Mouse (Mus musculus) layer of hippocampus, adult 9-11 months (tissue): ENCODE data around the gene Trpc7.

Experiments used
- DNase-seq: peaks from one replicate; pipeline ENCODE4 v3.0.0; 2022

Trpc7 gene

DNA sequence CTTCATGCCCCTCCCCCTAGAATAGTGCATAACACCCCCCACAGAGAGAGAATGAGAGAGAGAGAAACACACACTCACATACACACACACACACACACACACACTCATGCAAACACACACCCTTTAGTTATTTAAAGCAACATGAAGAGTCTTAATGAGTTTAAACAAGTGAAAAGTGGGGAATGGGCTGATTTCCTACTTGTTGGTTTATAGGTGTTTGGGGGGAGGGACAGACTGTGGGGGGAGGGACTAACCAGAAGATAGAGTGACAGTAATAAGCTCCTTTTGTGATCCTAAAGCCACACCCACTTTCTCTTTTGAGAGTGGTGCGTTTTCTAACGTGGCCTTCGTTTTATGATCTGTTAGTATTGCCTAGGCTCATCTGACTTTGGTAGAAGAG, at the start of gene Trpc7:
Gene Trpc7 (minus strand): TSS at position 101 of the 400 bp plus-strand sequence.
- no peak for DNase-seq

DNA sequence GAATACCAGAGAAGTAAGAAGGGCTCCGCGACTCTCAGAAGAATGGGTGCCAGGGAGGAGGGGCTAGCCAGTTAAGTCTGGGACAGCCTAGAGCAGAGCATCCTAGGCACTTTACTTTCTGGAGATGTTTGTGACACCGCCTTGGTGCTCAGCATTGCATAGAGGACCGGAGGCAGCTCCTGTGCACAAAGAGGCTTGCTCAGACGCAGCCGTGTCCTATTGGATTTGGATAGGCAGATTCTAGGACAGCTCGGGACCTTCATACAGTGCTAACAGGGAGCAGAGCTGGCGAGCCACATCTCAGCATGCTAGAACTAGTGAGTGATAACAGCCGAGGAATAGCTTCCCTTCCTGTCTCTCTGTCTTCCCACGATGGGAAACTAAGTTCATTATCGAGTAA, 43.5 kb upstream of the Trpc7 start:
- DNase-seq = no peak

GRCm38 (mm10) chr13:56933832-56934510, 38.2 kb upstream of the Trpc7 start:
- no peak for DNase-seq

GRCm38 (mm10) chr13:56930421-56930820, 34.6 kb upstream of the Trpc7 start:
- DNase-seq = no peak

DNA sequence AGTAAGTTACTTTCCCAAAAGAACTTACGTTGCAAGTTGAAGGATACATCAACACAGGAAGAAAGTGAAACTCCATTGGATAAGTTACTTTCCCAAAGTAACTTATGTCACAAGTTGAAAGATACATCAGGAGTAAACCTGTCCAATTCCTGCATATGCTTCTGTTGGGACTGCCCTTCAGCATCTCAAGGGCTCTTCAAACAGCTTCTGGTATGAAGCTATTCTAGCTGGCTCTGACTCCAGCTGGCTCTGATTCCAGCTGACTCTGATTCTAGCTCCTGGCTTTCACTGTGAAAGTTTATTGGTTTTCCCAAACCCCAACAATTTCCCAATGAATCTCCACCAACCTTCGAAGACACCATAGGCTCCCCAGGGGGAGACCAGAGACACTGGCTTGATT, 27.2 kb upstream of the Trpc7 start:
- no peak for DNase-seq

DNA sequence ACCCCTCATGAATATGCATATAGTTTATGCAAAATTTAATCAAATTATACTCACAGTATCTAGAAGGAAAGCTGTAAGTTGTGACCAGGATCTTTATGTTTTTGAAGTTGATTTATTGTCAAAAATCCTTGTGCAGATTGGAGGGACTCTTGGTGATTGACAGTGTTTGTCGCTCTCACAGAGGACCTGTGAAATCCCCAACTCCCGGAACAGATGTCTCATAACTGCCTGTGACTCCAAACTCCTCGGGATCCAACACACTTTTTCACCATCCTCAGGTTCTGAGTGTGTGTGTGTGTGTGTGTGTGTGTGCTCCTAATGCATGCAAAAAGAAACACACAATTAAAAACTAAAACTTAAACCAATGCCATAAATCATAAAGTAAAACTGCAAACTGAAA, 25.5 kb upstream of the Trpc7 start:
- DNase-seq = no peak

DNA sequence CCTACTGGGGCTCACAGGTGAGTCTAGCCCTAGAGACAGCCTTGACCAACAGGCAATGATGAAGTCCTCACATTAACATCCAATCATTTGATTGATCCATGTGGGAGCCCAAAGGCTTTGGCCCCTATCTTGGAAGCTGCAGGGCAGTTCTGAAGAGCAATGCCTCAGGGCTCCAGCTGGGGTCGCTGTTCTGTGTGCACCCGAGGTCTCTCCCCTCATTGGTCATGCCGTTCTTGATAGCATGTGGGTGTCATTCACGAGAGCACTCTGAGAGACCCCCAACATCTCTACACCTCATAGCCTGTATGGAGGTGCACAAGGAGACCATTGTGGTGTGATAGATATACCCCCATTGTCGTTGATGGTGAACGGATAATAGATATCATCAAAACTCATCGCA, 18.9 kb upstream of the Trpc7 start:
- DNase-seq = no peak

- no peak for DNase-seq
Observed at GRCm38 (mm10) chr13:56911093-56911492, 15.3 kb upstream of the Trpc7 start.

DNA sequence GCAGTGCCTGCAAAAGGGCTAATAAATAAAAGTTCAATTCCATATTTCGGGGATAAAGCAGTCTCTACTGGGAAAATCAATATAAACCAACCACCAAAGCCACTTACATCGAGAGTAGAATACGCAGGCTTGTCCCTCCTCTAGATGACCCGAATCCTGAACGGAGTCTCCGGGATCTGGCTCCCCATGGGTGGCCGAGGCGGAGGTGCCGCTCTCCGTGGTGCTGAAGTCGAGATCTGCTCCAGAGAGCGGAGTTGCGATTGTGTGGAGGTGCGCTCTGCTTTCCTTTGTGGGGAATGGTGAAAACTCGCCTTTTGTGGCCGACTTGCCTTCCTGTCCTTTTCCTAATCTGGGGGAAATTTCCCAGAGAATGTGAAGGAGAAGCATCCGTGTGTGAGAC, 407 bp downstream of the Trpc7 start:
- DNase-seq = no peak

- DNase-seq = no peak
Observed at GRCm38 (mm10) chr13:56894543-56894942, 1.2 kb downstream of the Trpc7 start.

DNA sequence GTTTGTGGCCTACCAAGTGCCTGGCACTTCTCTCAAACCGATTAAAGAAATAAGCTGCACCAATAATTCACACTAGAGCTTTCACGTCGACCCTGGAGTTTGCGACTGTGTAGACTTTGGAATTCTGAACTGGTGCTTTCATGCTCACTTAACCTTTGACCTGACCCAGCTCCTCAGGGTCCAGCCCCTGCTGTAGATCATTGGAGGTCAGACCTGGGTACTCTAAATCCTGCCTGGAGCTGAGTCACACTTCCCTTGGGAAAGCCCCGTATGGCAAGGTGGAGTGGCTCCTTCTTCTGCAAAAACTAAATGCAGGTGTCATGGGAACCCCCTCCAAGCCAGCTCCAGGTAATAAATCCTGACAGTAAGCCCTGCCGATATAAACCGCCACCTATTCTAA, 5.9 kb downstream of the Trpc7 start:
- no peak for DNase-seq

DNA sequence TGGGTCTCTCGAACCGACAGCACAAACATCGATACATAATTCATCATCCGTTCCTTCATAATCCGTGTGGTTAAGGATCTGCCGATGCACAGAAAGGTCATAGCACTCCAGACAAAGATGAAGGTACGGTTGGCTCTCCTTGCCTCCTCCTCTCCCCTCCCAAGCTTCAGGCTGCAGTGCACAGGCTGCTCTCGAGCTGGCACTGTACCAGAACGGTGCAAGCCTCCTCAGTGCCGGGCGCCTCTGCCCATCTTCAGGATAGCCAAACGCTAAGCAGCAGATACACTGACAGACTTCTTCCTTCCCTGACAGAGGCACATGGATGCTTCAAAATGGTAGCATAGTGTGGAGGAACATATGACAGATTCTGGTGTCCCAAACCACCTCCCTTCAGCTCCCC, 12.9 kb downstream of the Trpc7 start:
- DNase-seq = no peak

DNA sequence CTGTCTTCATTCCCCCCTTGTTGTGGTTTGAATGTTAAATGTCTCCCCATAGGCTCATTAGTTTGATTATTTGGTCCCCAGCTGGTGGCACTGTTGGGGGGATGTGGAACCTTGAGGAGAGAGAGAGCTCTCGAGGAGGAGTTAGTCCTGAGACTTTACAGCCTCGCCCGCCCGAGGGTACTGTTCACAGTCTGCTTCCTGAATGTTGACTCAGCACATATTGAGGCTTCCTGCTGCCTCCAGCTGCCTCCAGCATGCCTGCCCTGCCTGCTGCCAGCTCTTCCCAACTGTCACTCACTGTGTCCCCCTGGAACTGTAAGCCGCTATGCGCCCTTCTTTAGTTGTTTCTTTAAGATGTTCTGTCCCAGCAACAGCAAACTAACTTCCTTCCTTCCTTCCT, 31.2 kb downstream of the Trpc7 start:
- DNase-seq = no peak

DNA sequence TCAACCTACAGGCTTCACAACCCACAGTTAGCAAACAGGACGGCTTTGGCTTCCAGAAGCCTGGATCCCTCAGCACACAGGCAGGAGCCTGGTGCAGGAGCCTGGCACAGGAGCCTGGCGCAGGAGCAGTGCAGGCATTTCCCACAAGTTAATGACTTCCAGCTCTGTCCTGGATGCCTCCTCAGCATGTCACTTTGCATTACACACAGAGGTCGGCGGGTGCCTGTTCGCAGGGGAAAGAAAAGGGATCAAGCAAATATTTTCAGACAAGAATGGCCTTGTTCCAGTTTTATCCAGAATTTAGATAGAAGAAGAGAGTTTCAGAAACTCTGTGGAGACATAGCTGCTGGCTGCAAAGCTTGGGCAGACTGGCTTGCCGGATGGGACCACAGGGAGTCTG, 33.8 kb downstream of the Trpc7 start:
- DNase-seq = no peak

GRCm38 (mm10) chr13:56854506-56854905, 41.3 kb downstream of the Trpc7 start:
- DNase-seq = no peak

DNA sequence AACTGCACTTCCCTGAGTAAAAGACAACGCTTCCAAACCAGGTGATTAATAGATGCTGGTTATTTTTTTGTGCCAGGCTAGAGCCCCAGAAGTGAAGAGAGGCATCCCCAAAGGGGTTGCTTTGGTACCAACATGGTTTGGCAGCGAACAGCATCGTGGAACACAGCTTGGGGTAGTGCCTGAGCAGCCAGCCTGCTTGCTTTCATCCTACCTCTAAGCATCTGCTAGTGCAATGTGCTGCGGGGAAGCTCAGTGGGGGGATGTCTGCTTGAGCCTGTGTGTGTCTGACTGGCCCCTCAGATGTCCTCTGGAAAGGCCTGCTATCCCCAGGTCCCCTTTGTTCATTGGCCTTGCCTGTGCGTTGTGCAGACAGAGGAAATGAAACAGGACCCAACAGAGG, 42.4 kb downstream of the Trpc7 start:
- peak; percentile 48 for DNase-seq

DNA sequence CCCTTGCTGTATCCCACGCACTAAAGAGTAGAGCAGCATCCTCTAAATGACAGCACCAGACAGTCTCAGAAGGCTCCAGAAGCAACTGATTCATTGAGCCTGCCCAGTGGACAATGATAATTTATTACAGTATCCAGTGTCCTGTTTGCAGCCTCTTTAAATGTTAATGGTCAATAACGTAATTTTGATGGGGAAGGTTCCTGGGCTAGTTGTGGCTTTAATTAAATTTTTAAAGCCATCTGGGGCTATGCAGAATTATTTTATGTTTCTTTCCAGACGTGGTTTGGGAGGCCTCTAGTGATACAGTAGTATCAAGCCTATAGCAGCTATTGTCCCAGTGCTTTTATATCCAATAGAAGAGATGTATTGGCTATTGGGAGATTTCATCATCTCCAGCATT, 49.9 kb downstream of the Trpc7 start:
- no peak for DNase-seq

- no peak for DNase-seq
Observed at GRCm38 (mm10) chr13:56815471-56815870, 80.3 kb downstream of the Trpc7 start.

GRCm38 (mm10) chr13:56806776-56807490, 88.9 kb downstream of the Trpc7 start:
- DNase-seq = peak; percentile 78

DNA sequence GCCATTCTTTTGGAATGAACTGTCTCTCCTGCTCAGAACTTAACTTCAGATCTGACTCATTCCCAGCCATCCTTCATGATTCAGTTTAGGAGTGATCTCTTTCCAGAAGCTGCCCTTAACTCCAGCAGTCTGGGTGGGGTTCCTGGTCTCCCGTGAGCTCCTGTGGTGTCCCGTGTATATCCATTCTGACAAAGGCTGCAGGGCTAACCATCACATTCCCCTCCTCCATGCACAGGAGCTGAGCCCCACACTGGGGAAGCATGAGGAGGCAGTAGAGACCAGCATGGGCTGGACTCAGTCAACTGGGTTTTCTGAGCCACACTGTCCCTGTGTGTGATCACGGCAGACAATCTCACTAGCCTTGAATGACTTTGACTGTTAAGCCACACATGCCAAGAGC, 90.7 kb downstream of the Trpc7 start:
- DNase-seq = no peak

DNA sequence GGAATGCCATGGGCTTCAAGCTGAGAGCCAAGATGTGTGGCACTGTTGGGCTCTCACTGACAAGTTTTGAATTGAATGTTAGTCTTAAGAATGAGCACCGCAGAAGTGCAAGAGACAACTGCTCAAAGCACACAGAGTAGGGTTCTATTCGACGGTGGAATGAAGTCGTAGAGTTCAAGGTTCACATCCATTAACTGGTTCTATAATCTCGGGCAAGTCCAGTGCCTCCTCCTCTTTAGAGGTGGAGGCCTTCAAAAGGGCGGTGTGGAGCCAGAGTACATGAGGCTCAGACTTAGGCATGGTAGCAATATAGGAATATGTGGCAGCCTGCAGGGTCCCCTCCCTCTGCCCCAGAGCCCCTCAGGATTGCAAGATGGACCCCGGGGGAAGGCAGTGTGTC, 98.3 kb downstream of the Trpc7 start:
- DNase-seq = no peak

DNA sequence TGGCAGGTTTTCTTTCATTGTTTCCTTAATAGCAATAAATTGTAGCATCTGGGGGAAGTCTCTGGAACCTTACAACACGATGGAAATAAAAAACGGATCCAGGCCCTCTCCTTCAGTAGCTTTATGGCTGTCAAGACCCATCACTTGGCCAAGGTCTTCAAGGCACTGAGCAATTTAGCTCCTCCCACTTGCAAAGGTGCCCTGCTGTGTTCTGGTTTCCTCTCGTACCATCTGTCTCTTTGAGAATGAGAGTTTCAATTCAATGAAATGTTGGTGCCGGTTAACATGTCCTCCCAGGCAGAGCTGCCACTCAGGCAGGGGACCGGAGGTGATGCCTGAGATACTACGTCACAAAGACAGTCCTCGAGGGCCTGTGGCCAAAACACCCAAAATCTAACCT, 100.3 kb downstream of the Trpc7 start:
- DNase-seq = no peak

GRCm38 (mm10) chr13:56794441-56794840, 101.4 kb downstream of the Trpc7 start:
- DNase-seq = no peak

GRCm38 (mm10) chr13:56792844-56793243, 102.9 kb downstream of the Trpc7 start:
- no peak for DNase-seq

DNA sequence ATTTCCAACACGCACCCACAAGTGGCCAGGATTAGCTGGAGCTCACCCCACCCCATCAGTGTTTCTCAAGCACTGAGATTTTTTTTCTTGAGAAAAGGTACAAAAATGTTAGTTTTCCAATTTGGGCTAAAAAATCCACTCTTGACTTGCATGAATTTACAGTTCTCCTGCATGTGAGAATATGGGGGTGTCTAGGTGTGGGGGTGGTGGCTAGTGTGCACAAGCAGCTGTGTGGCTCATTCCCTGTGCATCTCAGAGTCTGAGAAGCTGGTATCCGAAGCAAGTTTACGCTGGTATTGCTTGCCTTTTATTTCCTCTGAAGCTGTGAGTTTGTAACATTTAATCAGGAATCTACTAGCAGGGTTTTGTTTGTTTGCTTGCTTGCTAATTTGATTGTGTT, 105.1 kb downstream of the Trpc7 start:
- DNase-seq = no peak
